Mouse (Mus musculus): ENCODE measurements at regions not wholly inside any gene's neighbourhood (a gene's known extent, or its start where the extent isn't known, plus 50 kb on each side); places are given as distances from the start of the nearest gene placed in this dataset.

DNA sequence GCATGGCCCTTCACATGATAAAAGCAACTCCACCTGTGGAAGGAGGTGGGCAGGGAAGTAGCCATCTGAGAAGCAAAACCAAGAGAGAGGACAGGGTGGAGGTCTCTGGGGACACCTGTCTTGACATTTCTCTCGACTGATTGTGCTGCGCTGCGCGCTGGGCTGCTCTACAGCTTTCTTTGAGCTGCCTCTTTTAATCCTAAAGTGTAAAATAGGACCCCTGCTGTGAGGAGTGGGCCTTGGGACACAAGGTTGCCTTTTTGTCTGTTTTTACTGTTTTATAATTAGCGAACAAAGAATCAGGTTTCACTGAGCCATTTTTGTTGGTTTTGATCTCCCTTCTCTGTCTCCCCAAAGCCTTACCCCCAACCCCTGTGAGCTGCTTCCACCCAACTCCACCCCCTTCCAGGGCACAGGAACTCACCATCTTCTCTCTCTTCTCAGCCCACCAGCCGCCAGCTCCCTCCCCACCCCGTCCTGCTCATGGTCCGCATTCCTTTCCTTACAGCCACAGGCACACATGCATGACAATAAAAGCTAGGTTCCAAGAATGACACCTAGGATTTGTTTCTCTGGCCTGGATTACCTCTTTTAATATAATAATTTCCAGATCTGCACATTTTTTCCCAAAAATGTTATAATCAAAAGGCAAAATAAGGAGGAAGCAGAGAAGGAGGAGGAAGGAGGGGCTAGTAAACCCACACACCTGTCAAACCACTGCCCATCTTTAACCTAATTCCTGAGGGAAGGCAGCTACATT, 57.3 kb downstream of the Cbln4 start:
- Histone ChIP-seq H3K27ac (no peak overlapping the region), H3K4me3 (ENCODE audit: insufficient read depth in 1 of 2, low read depth in 2 of 2, low read length in 2 of 2) (no peak overlapping the region), H3K36me3 (replicated peaks; ENCODE audit: control insufficient read depth, insufficient read depth, low read depth) (no peaks in the 10 kb centered on the region), H3K4me1 (replicated peaks; ENCODE audit: control insufficient read depth in 2 of 2, insufficient read depth in 2 of 2, low read length in 1 of 2) (no peaks in the 10 kb centered on the region), H3K9me3 (ENCODE audit: control insufficient read depth, low read length) (no peaks in the 10 kb centered on the region; the same call in 1 of the 2 replicates), H3K27me3 (ENCODE audit: control insufficient read depth, insufficient read depth, low read length) (no peaks in the 10 kb centered on the region), H3K4me2 (ENCODE audit: low read depth) (no peak overlapping the region), H3K9ac (replicated peaks) (no peak overlapping the region)
- 31% methylated on average over 8 of the region's 8 CpGs for WGBS (ENCODE audit: insufficient replicate concordance)
- TF ChIP-seq EP300 (IDR thresholded peaks at IDR 0.05; ENCODE audit: low read depth) (no peak), CTCF (IDR thresholded peaks at IDR 0.05; ENCODE audit: low read depth) (no peak)
- DNase-seq (ENCODE audit: low read depth in 3 of 3, low spot score in 3 of 3) = no peak
- no peak for ATAC-seq (ENCODE audit: insufficient read depth)

DNA sequence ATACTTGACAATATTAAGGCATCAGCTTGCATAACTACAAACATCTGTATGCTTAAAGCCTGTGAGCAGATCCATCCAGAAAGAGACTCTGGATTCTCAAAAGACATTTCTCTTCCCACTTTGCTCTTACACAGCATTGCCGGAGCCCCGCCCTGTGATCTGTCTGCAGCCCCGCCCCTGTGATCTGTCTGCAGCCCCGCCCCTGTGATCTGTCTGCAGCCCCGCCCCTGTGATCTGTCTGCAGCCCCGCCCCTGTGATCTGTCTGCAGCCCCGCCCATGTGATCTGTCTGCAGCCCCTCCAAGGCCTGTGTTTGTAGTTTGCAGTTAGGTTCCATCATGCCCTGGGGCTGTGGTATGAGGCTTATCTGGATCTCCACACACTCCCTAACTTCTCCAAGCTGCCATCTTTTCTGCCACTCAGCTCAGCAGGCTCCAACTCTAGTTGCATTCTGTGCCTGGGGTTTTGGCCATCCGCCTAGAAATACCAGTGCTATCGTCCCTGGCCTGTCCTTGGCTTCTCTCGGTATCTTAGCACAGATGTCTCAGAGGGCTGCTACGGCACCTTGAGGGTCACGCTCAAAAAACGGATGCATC, 73.9 kb downstream of the Cbln4 start:
- no peak for ATAC-seq (ENCODE audit: insufficient read depth)
- no peaks in the 10 kb centered on the region for H3K4me1 ChIP-seq (replicated peaks; ENCODE audit: control insufficient read depth in 2 of 2, insufficient read depth in 2 of 2, low read length in 1 of 2)
- no peak overlapping the region for H3K27ac ChIP-seq
- no peak overlapping the region for H3K9ac ChIP-seq (replicated peaks)
- no peaks in the 10 kb centered on the region for H3K27me3 ChIP-seq (ENCODE audit: control insufficient read depth, insufficient read depth, low read length)
- DNase-seq (ENCODE audit: low read depth in 3 of 3, low spot score in 3 of 3) = no peak
- H3K4me2 ChIP-seq (ENCODE audit: low read depth) = no peak overlapping the region
- H3K9me3 ChIP-seq (ENCODE audit: control insufficient read depth, low read length) = no peaks in the 10 kb centered on the region; the same call in 1 of the 2 replicates
- 57% methylated on average over 13 of the region's 13 CpGs for WGBS (ENCODE audit: insufficient replicate concordance)
- H3K4me3 ChIP-seq (ENCODE audit: insufficient read depth in 1 of 2, low read depth in 2 of 2, low read length in 2 of 2) = no peak overlapping the region
- H3K36me3 ChIP-seq (replicated peaks; ENCODE audit: control insufficient read depth, insufficient read depth, low read depth) = no peaks in the 10 kb centered on the region
- no peak for TF ChIP-seq EP300 (IDR thresholded peaks at IDR 0.05; ENCODE audit: low read depth)

DNA sequence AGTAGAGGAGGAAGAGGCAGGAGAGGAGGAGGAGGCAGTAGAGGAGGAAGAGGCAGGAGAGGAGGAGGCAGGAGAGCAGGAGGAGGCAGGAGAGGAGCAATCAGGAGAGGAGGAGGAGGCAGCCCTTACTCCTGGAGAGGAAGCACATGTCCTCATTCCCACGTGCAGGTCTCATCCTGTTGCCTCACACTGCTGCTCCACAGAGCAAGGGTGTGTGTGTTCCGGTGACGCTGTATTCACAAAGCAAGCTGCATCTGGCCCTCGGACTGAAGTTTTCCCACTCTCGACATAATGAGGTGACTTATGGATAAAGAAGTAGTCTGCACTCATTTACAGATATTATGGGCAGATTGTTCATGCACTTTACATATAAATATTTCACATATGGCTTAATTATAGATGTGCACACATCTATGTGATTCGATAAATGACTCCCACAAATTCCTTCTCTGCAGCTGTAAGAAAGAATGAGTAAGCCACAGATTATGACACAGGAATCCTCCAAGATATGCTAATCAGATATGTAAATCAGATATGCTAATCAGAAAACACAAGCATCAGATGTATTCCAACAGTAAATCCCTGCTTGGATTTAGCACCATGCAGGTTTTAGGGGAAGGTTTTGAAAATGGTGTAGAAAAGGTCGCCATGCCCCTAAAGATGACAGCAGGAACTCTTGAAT, 96.6 kb downstream of the Cbln4 start:
- Histone ChIP-seq H3K9me3 (ENCODE audit: control insufficient read depth, low read length) (no peaks in the 10 kb centered on the region; the same call in 1 of the 2 replicates), H3K27ac (no peak overlapping the region), H3K27me3 (ENCODE audit: control insufficient read depth, insufficient read depth, low read length) (no peaks in the 10 kb centered on the region), H3K9ac (replicated peaks) (no peak overlapping the region), H3K4me2 (ENCODE audit: low read depth) (no peak overlapping the region), H3K36me3 (replicated peaks; ENCODE audit: control insufficient read depth, insufficient read depth, low read depth) (no peaks in the 10 kb centered on the region), H3K4me3 (ENCODE audit: insufficient read depth in 1 of 2, low read depth in 2 of 2, low read length in 2 of 2) (no peak overlapping the region), H3K4me1 (replicated peaks; ENCODE audit: control insufficient read depth in 2 of 2, insufficient read depth in 2 of 2, low read length in 1 of 2) (no peaks in the 10 kb centered on the region)
- ATAC-seq (ENCODE audit: insufficient read depth) = no peak
- TF ChIP-seq EP300 (IDR thresholded peaks at IDR 0.05; ENCODE audit: low read depth) (no peak), CTCF (IDR thresholded peaks at IDR 0.05; ENCODE audit: low read depth) (no peak)
- 55% methylated on average over 7 of the region's 7 CpGs for WGBS (ENCODE audit: insufficient replicate concordance)
- DNase-seq (ENCODE audit: low read depth in 3 of 3, low spot score in 3 of 3) = no peak

DNA sequence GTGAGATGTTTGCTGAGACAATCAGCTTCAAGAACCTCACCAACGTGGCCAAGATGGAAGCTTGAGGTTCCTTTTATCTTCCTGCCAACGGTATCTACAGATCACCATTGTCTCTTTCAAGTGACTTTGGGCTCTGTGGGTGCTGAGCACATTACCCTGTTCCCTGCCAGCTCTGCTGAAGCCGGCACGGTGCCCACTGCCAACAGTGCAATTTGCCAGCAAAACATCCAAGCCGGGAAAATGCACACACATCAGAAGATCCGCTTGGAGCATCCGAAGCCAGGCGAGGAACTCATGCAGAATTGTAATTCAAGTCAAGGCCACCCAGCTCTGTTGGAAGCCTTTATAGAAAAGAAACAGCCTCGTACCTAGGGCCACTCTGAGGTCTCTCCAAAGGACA, 100.6 kb downstream of the Cbln4 start:
- ATAC-seq (ENCODE audit: insufficient read depth) = no peak
- no peak for DNase-seq (ENCODE audit: low read depth in 3 of 3, low spot score in 3 of 3)
- Histone ChIP-seq H3K27ac (no peak overlapping the region), H3K27me3 (ENCODE audit: control insufficient read depth, insufficient read depth, low read length) (no peaks in the 10 kb centered on the region), H3K4me3 (ENCODE audit: insufficient read depth in 1 of 2, low read depth in 2 of 2, low read length in 2 of 2) (no peak overlapping the region), H3K9ac (replicated peaks) (no peak overlapping the region), H3K36me3 (replicated peaks; ENCODE audit: control insufficient read depth, insufficient read depth, low read depth) (no peaks in the 10 kb centered on the region), H3K4me1 (replicated peaks; ENCODE audit: control insufficient read depth in 2 of 2, insufficient read depth in 2 of 2, low read length in 1 of 2) (no peaks in the 10 kb centered on the region), H3K9me3 (ENCODE audit: control insufficient read depth, low read length) (peaks cover 2% of the 10 kb centered on the region; the same call in 1 of the 2 replicates), H3K4me2 (ENCODE audit: low read depth) (no peak overlapping the region)
- 53% methylated on average over 9 of the region's 9 CpGs for WGBS (ENCODE audit: insufficient replicate concordance)
- TF ChIP-seq EP300 (IDR thresholded peaks at IDR 0.05; ENCODE audit: low read depth) = no peak
- TF ChIP-seq CTCF (IDR thresholded peaks at IDR 0.05; ENCODE audit: low read depth) = no peak

DNA sequence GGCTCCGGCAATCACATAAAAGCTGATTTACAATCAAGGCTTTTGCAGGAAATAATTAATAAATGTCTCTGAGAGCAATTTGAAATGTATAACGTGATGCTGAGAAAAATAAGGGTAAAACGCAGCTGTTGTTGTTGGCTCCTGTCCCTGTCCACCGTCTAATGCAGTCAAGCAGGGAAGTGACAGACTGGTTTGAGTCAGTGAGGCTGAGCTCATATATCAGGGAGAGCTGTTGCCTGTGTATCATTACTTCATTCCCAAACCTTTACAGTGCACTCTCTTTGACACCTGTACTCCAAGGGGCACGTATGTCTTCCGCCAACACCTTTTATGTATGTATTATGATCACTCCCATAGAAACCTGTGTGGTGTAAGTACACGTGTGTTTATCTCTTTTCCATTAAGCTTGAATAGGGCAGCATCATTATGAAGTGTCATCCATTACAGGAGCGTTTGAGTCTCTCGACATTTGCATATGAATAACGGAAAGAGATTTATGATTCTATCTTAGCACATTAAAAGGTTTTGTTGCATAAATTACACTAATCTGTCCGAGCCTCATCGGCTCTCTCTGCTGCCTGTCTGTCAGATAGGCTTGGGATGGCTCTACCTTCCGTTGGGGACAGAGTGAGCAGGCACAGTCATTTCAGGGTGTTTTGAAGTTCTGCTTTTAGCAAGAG, 107.5 kb downstream of the Cbln4 start:
- no peak for TF ChIP-seq EP300 (IDR thresholded peaks at IDR 0.05; ENCODE audit: low read depth)
- no peak for TF ChIP-seq CTCF (IDR thresholded peaks at IDR 0.05; ENCODE audit: low read depth)
- no peaks in the 10 kb centered on the region for H3K27me3 ChIP-seq (ENCODE audit: control insufficient read depth, insufficient read depth, low read length)
- H3K4me2 ChIP-seq (ENCODE audit: low read depth) = no peak overlapping the region
- 67% methylated on average over 13 of the region's 13 CpGs for WGBS (ENCODE audit: insufficient replicate concordance)
- no peak for ATAC-seq (ENCODE audit: insufficient read depth)
- no peaks in the 10 kb centered on the region for H3K4me1 ChIP-seq (replicated peaks; ENCODE audit: control insufficient read depth in 2 of 2, insufficient read depth in 2 of 2, low read length in 1 of 2)
- H3K9ac ChIP-seq (replicated peaks) = no peak overlapping the region
- DNase-seq (ENCODE audit: low read depth in 3 of 3, low spot score in 3 of 3) = no peak
- no peak overlapping the region for H3K4me3 ChIP-seq (ENCODE audit: insufficient read depth in 1 of 2, low read depth in 2 of 2, low read length in 2 of 2)
- H3K36me3 ChIP-seq (replicated peaks; ENCODE audit: control insufficient read depth, insufficient read depth, low read depth) = no peaks in the 10 kb centered on the region
- no peak overlapping the region for H3K27ac ChIP-seq
- no peaks in the 10 kb centered on the region; the same call in 1 of the 2 replicates for H3K9me3 ChIP-seq (ENCODE audit: control insufficient read depth, low read length)

Data from liver, embryonic 14.5 days (tissue).